Mouse (Mus musculus) CH12.LX (cell line): ENCODE measurements around the gene Hinfp. TPM values are rescaled to one million over a fixed set of nuclear protein-coding genes. Genes with fewer than 3 reads are reported as not detected.

Experiments used
- DNase-seq: peaks from one replicate; pipeline ENCODE4 v3.0.0-alpha.2; 2013; ENCODE audit errors: extremely low read depth
- H3K27ac ChIP-seq: 2 replicates; pipeline ENCODE4 v1.5.1; 2012; ENCODE audit warnings: low read depth, mild to moderate bottlenecking, control low read depth, moderate library complexity; ENCODE audit not compliant: insufficient read depth
- H3K27me3 ChIP-seq: replicated peaks from 2 replicates; pipeline ENCODE3; 2012; ENCODE audit warnings: inconsistent platforms
- H3K36me3 ChIP-seq, 2 experiments: replicated peaks in 1 of 2; 2 replicates each; pipeline versions ENCODE3 to v1.6.1; 2012; ENCODE audit warnings: inconsistent platforms in 1 of 2, low read length in 1 of 2, mild to moderate bottlenecking in 1 of 2, mixed read lengths in 1 of 2, moderate library complexity in 1 of 2; ENCODE audit not compliant: control insufficient read depth in 1 of 2, insufficient read depth in 1 of 2
- H3K4me1 ChIP-seq, 2 experiments: 2 replicates each; pipeline ENCODE4 v1.6.1; 2012; ENCODE audit warnings: inconsistent platforms in 1 of 2, moderate library complexity in 1 of 2; ENCODE audit not compliant: insufficient read depth in 2 of 2, control insufficient read depth in 1 of 2
- H3K4me2 ChIP-seq: 2 replicates; pipeline ENCODE4 v1.6.1; 2012; ENCODE audit warnings: low read depth, mild to moderate bottlenecking, control low read depth; ENCODE audit not compliant: poor library complexity, insufficient read depth, severe bottlenecking
- H3K4me3 ChIP-seq, 3 experiments: fragments of 150-350 bp in 1 of 3; sonication (generic) in 1 of 3; replicated peaks in 1 of 3; 2 replicates each; pipeline versions ENCODE3 to v1.5.1; 2011 to 2012; ENCODE audit warnings: low read depth in 2 of 3, low read length in 2 of 3, mild to moderate bottlenecking in 2 of 3, moderate library complexity in 2 of 3, control low read depth in 1 of 3, improper control_type of control experiment in 1 of 3, inconsistent platforms in 1 of 3, mixed read lengths in 1 of 3; ENCODE audit not compliant: poor library complexity in 1 of 3
- H3K79me2 ChIP-seq: replicated peaks from 2 replicates; pipeline ENCODE4 v1.6.1; 2012; ENCODE audit warnings: mild to moderate bottlenecking, moderate library complexity; ENCODE audit not compliant: control insufficient read depth, poor library complexity, insufficient read depth, severe bottlenecking; ENCODE audit errors: extremely low read depth
- H3K9ac ChIP-seq: 2 replicates; pipeline ENCODE4 v1.6.1; 2012; ENCODE audit warnings: low read depth, mild to moderate bottlenecking, control low read depth, moderate library complexity; ENCODE audit not compliant: insufficient read depth
- H3K9me3 ChIP-seq: replicated peaks from 2 replicates; pipeline ENCODE3; 2012; ENCODE audit warnings: low read length, inconsistent platforms, mixed read lengths
- CHD2 ChIP-seq: IDR thresholded peaks from 2 replicates; pipeline ENCODE4 v1.6.1; 2011; ENCODE audit warnings: low read length, improper control_type of control experiment
- CTCF ChIP-seq, 2 experiments: IDR thresholded peaks in 1 of 2; conservative IDR thresholded peaks in 1 of 2; 2 replicates each; pipeline ENCODE4 v1.5.1; 2011 to 2012; ENCODE audit warnings: low read depth in 2 of 2, low read length in 2 of 2, improper control_type of control experiment in 1 of 2, inconsistent platforms in 1 of 2, mild to moderate bottlenecking in 1 of 2, moderate library complexity in 1 of 2
- E2F4 ChIP-seq: IDR thresholded peaks from 2 replicates; pipeline ENCODE4 v1.6.1; 2011; ENCODE audit warnings: low read depth, low read length, improper control_type of control experiment; ENCODE audit not compliant: insufficient replicate concordance
- ETS1 ChIP-seq: conservative IDR thresholded peaks from 2 replicates; pipeline ENCODE4 v1.6.1; 2012; ENCODE audit warnings: low read depth, mild to moderate bottlenecking, inconsistent platforms, low read length, improper control_type of control experiment, moderate library complexity
- JUN ChIP-seq: IDR thresholded peaks from 2 replicates; pipeline ENCODE4 v1.6.1; 2011; ENCODE audit warnings: low read depth, mild to moderate bottlenecking, low read length, improper control_type of control experiment, moderate library complexity; ENCODE audit not compliant: insufficient read depth
- JUND ChIP-seq: conservative IDR thresholded peaks from 2 replicates; pipeline ENCODE4 v1.6.1; 2011; ENCODE audit warnings: low read depth, low read length, improper control_type of control experiment
- KAT2A ChIP-seq: IDR thresholded peaks from 2 replicates; pipeline ENCODE4 v1.6.1; 2012; ENCODE audit warnings: low read length, improper control_type of control experiment, inconsistent platforms; ENCODE audit not compliant: insufficient replicate concordance
- MAFK ChIP-seq: IDR thresholded peaks from 2 replicates; pipeline ENCODE4 v1.6.1; 2011; ENCODE audit warnings: low read length, improper control_type of control experiment; ENCODE audit not compliant: insufficient replicate concordance
- MXI1 ChIP-seq: IDR thresholded peaks from 2 replicates; pipeline ENCODE4 v1.6.1; 2011; ENCODE audit warnings: mild to moderate bottlenecking, low read depth, low read length, improper control_type of control experiment
- MYC ChIP-seq: IDR thresholded peaks from 2 replicates; pipeline ENCODE4 v1.6.1; 2011; ENCODE audit warnings: low read depth, mild to moderate bottlenecking, improper control_type of control experiment, low read length
- NRF1 ChIP-seq: IDR thresholded peaks from 2 replicates; pipeline ENCODE4 v1.6.1; 2014; ENCODE audit warnings: low read depth, mild to moderate bottlenecking, inconsistent platforms, low read length, improper control_type of control experiment, moderate library complexity
- POLR2A ChIP-seq: IDR thresholded peaks from 2 replicates; pipeline ENCODE4 v1.6.1; 2011; ENCODE audit warnings: low read depth, mild to moderate bottlenecking, improper control_type of control experiment, low read length
- RAD21 ChIP-seq: IDR thresholded peaks from 2 replicates; pipeline ENCODE4 v1.6.1; 2011; ENCODE audit warnings: low read depth, mild to moderate bottlenecking, low read length, improper control_type of control experiment, moderate library complexity
- SIN3A ChIP-seq: IDR thresholded peaks from 2 replicates; pipeline ENCODE4 v1.6.1; 2012; ENCODE audit warnings: low read length, improper control_type of control experiment, inconsistent platforms
- TBP ChIP-seq: conservative IDR thresholded peaks from 2 replicates; pipeline ENCODE4 v1.6.1; 2011; ENCODE audit warnings: low read depth, low read length, improper control_type of control experiment
- TCF12 ChIP-seq: IDR thresholded peaks from 2 replicates; pipeline ENCODE4 v1.6.1; 2014; ENCODE audit warnings: low read depth, mild to moderate bottlenecking, inconsistent platforms, low read length, improper control_type of control experiment
- UBTF ChIP-seq: IDR thresholded peaks from 2 replicates; pipeline ENCODE4 v1.6.1; 2012; ENCODE audit warnings: low read depth, mild to moderate bottlenecking, inconsistent platforms, low read length, improper control_type of control experiment, moderate library complexity
- USF1 ChIP-seq: IDR thresholded peaks from 2 replicates; pipeline ENCODE4 v1.6.1; 2014; ENCODE audit warnings: low read depth, mild to moderate bottlenecking, inconsistent platforms, low read length, improper control_type of control experiment
- ZMIZ1 ChIP-seq: IDR thresholded peaks from 2 replicates; pipeline ENCODE4 v1.6.1; 2012; ENCODE audit warnings: low read depth, mild to moderate bottlenecking, inconsistent platforms, low read length, improper control_type of control experiment
- ZNF384 ChIP-seq: IDR thresholded peaks from 2 replicates; pipeline ENCODE4 v1.6.1; 2012; ENCODE audit warnings: low read depth, low read length, improper control_type of control experiment, inconsistent platforms
- dilution Hi-C: fragments of 300-500 bp; cut with MboI; formaldehyde crosslinking; loops from 2 replicates; pipeline ENCODE4 v1.14.3; 2020; ENCODE audit warnings: low sequenced_read_pairs; ENCODE audit not compliant: extremely low pct_unique_long_range_greater_than_20kb, extremely low pct_ligation_motif_present
- in situ Hi-C: fragments of 300-500 bp; cut with MboI; formaldehyde crosslinking; loops from 3 replicates; pipeline ENCODE4 v1.14.3; 2019; ENCODE audit warnings: low sequenced_read_pairs, low pct_ligation_motif_present, low pct_unique_long_range_greater_than_20kb, mixed read lengths
- polyA plus RNA-seq: library from polyadenylated mRNA; unstranded; fragments of >175 nt; gene quantifications from 2 replicates; pipeline ENCODE4 v1.2.1, GENCODE M21; 2012; ENCODE audit warnings: low read depth; ENCODE audit not compliant: insufficient read length
- total RNA-seq, 2 experiments: library from RNA; depleted of rRNA; stranded (reverse); fragments of 300-350 nt in 1 of 2; fragments of >200 nt in 1 of 2; gene quantifications; 2 replicates each; pipeline ENCODE4 v1.2.3; 2012 to 2014

Hinfp gene
- total and polyA plus RNA-seq, 3 experiments, result 14.0 to 18.9 (median 16.6) TPM

DNA sequence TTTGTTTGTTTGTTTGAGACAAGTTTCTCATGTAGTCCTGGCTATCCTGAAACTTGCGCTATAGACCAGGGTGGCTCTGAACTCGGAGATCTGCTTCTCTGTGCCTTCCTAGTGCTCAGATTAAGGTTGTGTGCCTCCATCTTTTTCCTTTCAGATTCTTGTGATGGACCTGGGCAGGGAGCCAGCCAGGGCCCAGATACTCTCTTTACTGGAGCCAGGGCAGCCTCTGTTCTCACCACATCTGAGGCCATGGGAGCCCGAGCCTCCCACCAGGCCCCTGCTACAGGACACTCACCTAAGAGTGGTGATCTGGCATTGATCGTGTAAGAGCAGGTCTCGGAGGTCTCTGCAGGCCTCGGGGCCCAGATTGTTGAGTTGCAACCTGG, 50.3 kb downstream of the Hinfp start:
- Histone ChIP-seq H3K9ac (no peak overlapping the region), H3K27ac (no peak overlapping the region), H3K4me1 (peaks cover 2 to 20% of the 10 kb centered on the region in 2 experiments; a peak in 2 of 4 replicates), H3K36me3 (peaks cover 16 to 69% of the 10 kb centered on the region in 2 experiments), H3K4me2 (no peak overlapping the region), H3K79me2 (no peaks in the 10 kb centered on the region), H3K27me3 (no peaks in the 10 kb centered on the region)
- dilution Hi-C loops (no loop called here), in situ Hi-C loops (no loop called here)
- DNase-seq, result no peak
- TF ChIP-seq USF1, result no peak
- TF ChIP-seq KAT2A, result no peak
- TF ChIP-seq, all 38 proteins: peak for 0
- Histone ChIP-seq H3K9me3 (no peaks in the 10 kb centered on the region), H3K4me3 (no peak overlapping the region)

DNA sequence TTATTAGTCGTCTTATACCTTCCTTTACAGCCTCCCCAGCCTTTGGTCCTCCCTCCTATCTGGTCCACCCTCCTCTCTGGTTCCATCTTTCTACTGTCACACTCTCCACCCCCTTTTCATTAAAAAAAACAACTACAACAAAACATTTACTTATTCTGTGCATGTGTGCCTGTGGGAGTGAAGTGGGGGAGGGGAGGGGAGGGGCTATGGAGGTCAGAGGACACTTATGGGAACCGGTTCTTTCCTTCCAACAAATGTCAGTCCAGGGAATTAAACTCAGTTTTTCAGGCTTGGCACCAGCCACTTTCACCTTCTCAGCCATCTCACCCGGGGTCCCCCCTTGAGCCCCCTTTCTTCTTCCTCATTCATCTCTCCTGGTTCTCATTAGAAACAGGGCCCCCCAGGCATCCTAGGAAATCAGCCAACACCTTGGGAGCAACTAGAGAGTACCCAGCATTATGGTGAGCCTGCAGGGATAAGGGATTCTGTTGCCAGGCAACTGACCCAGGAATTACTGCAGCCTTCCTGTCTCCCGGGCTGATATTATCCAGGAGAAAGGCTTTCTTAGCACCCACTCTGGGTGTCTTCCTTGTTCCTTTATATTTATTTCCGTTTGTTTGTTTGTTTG, 50.8 kb downstream of the Hinfp start:
- TF ChIP-seq POLR2A (no peak), CHD2 (no peak), JUND (no peak), RAD21 (no peak), UBTF (no peak), SIN3A (no peak), MXI1 (no peak), TCF12 (no peak), ZNF384 (no peak), ZMIZ1 (no peak), ETS1 (no peak), TBP (no peak), JUN (no peak), MYC (no peak), KAT2A (no peak), MAFK (no peak), NRF1 (no peak), CTCF (conservative IDR thresholded peaks at IDR 0.05 in 1 of 2, IDR thresholded peaks at IDR 0.05 in 1 of 2; ENCODE audit: low read depth in 2 of 2, low read length in 2 of 2) (no peak), E2F4 (no peak)
- dilution Hi-C loops, result no loop called here
- in situ Hi-C loops, result no loop called here
- no peak for DNase-seq
- Histone ChIP-seq H3K79me2 (no peaks in the 10 kb centered on the region), H3K27me3 (no peaks in the 10 kb centered on the region), H3K4me2 (no peak overlapping the region), H3K36me3 (peaks cover 16 to 66% of the 10 kb centered on the region in 2 experiments), H3K4me3 (no peak overlapping the region), H3K9ac (no peak overlapping the region), H3K27ac (no peak overlapping the region), H3K4me1 (peaks cover 2 to 22% of the 10 kb centered on the region in 2 experiments; a peak in 2 of 4 replicates), H3K9me3 (no peaks in the 10 kb centered on the region)
